Mouse (Mus musculus) intestine, embryonic 16.5 days (tissue): ENCODE results near the gene Olfr98. TPM values are rescaled to one million over a fixed set of nuclear protein-coding genes. Genes with fewer than 3 reads are reported as not detected.

Source experiments
- ATAC-seq: fragments of 200-750 bp; cut with Nextera tagmentation; 2 replicates; pipeline ENCODE4 v1.8.0; 2017; ENCODE audit warnings: moderate TSS enrichment, moderate library complexity
- H3K27ac ChIP-seq: fragments of 300-500 bp; sonication (generic); 2 replicates; pipeline ENCODE4 v1.5.1; 2014; ENCODE audit warnings: mild to moderate bottlenecking, low read length
- H3K27me3 ChIP-seq: fragments of 300-500 bp; sonication (generic); replicated peaks from 2 replicates; pipeline ENCODE4 v1.6.1; 2014; ENCODE audit warnings: low read length, control low read depth, mixed read lengths; ENCODE audit not compliant: control insufficient read depth, insufficient read depth
- H3K36me3 ChIP-seq: fragments of 300-500 bp; sonication (generic); 2 replicates; pipeline ENCODE4 v1.6.1; 2014; ENCODE audit warnings: low read length, control low read depth; ENCODE audit not compliant: control insufficient read depth, insufficient read depth
- H3K4me1 ChIP-seq: fragments of 300-500 bp; sonication (generic); 2 replicates; pipeline ENCODE4 v1.6.1; 2014; ENCODE audit warnings: low read length, control low read depth, mixed read lengths; ENCODE audit not compliant: control insufficient read depth, insufficient read depth
- H3K4me2 ChIP-seq: fragments of 300-500 bp; sonication (generic); 2 replicates; pipeline ENCODE4 v1.6.1; 2014; ENCODE audit warnings: low read depth, low read length, control low read depth
- H3K4me3 ChIP-seq: fragments of 300-500 bp; sonication (generic); 2 replicates; pipeline ENCODE4 v1.5.1; 2014; ENCODE audit warnings: mild to moderate bottlenecking, low read length
- H3K9ac ChIP-seq: fragments of 300-500 bp; sonication (generic); 2 replicates; pipeline ENCODE4 v1.6.1; 2014; ENCODE audit warnings: low read depth, low read length
- H3K9me3 ChIP-seq: fragments of 300-500 bp; sonication (generic); 2 replicates; pipeline ENCODE4 v1.6.1; 2016; ENCODE audit warnings: low read length, control low read depth; ENCODE audit not compliant: control insufficient read depth
- WGBS: fragments of 180-500 bp; shearing (Covaris S2); extraction: QIAGEN DNeasy Blood & Tissue Kit; methylation state at CpG from one replicate; pipeline ENCODE4 v1.1.7; 2014; 5-methylcytosine and 5-hydroxymethylcytosine counted together
- polyA plus RNA-seq: library from polyadenylated mRNA; unstranded; fragments of >200 nt; fragmentation: Nextera tagmentation; extraction: Ambion mirVana; gene quantifications from 2 replicates; pipeline ENCODE4 v1.2.1, GENCODE M21; 2015

Gene Olfr98
- polyA plus RNA-seq, 1 experiment from 2014 or later: not detected

DNA sequence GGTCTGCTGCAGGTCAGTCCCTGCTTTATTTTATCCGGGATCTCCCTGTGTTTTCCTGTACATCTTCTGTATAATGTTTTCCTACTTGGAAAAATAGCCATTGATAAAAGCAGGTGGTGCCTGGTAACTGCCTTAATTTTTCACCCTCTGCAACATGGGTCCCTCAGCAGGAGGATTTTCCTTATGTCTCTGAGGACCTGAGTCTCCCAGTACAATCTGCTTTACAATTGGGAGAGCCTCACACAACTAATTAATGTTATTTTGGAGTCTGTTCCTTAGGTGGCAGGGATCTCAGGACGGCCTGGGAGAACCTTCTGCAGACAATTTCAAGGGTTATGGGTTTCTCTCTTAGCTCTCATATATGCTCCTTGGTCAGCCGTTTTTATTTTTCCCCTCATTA, 50.5 kb downstream of the Olfr98 start, which contains the start of gene Olfr95:
TSS of gene Olfr95 (minus strand) at position 101 of the 400 bp plus-strand sequence.
- H3K9me3 ChIP-seq: 0 out of 2 replicates have a peak, but pooled peaks cover 2% of the 10 kb centered on the region
- H3K4me2 ChIP-seq: no peak within 1 kb of the TSS
- H3K4me3 ChIP-seq: no peak within 1 kb of the TSS
- no peak within 1 kb of the TSS for H3K9ac ChIP-seq
- no peak for ATAC-seq
- no peaks in the 10 kb centered on the region for H3K36me3 ChIP-seq
- peaks cover 12% of the 10 kb centered on the region; the same call in 1 of the 2 replicates for H3K27me3 ChIP-seq
- 72% methylated on average over 3 of the region's 3 CpGs for WGBS
- H3K27ac ChIP-seq: no peak within 1 kb of the TSS
- H3K4me1 ChIP-seq: no peaks in the 10 kb centered on the region

Other genes starting within 250 kb of the Olfr98 start
- gene Mog, start 240.4 kb downstream of the Olfr98 start, polyA plus RNA-seq: not detected in 2 replicates
- 5.4 and 6.2 TPM in 2 replicates for gene Gabbr1, start 217.8 kb downstream of the Olfr98 start, polyA plus RNA-seq
- not detected in 2 replicates for gene Olfr90, start 175.2 kb downstream of the Olfr98 start, polyA plus RNA-seq
- not detected in 2 replicates for gene Olfr91, start 165.5 kb downstream of the Olfr98 start, polyA plus RNA-seq
- not detected in 2 replicates for gene Olfr92, start 143.7 kb downstream of the Olfr98 start, polyA plus RNA-seq
- not detected in 2 replicates for gene Olfr93, start 102.3 kb downstream of the Olfr98 start, polyA plus RNA-seq
- not detected in 2 replicates for gene Ubd, start 69.9 kb downstream of the Olfr98 start, polyA plus RNA-seq
- not detected in 2 replicates for gene Olfr94, start 62.8 kb downstream of the Olfr98 start, polyA plus RNA-seq
- not detected in 2 replicates for gene Olfr95, start 50.6 kb downstream of the Olfr98 start, polyA plus RNA-seq
- not detected in 2 replicates for gene Olfr96, start 43.6 kb downstream of the Olfr98 start, polyA plus RNA-seq
- gene Olfr97, start 26.4 kb downstream of the Olfr98 start, polyA plus RNA-seq: not detected in 2 replicates
- gene H2-M3, start 6.5 kb upstream of the Olfr98 start, polyA plus RNA-seq: 5.1 and 5.2 TPM in 2 replicates
- 0.10 TPM in 1 of 2 replicates, not detected in the other for gene Olfr99, start 19.7 kb upstream of the Olfr98 start, polyA plus RNA-seq
- gene Olfr101, start 40.6 kb upstream of the Olfr98 start, polyA plus RNA-seq: not detected in 2 replicates
- gene Olfr102, start 53.3 kb upstream of the Olfr98 start, polyA plus RNA-seq: not detected in 2 replicates
- gene Olfr103, start 75.9 kb upstream of the Olfr98 start, polyA plus RNA-seq: not detected in 2 replicates
- not detected in 2 replicates for gene Olfr104-ps, start 95.8 kb upstream of the Olfr98 start, polyA plus RNA-seq
- gene Olfr105-ps, start 115.3 kb upstream of the Olfr98 start, polyA plus RNA-seq: not detected in 2 replicates
- not detected in 2 replicates for gene Olfr106-ps, start 126.6 kb upstream of the Olfr98 start, polyA plus RNA-seq
- gene Olfr107, start 135.5 kb upstream of the Olfr98 start, polyA plus RNA-seq: not detected in 2 replicates
- not detected in 2 replicates for gene Olfr108, start 181.7 kb upstream of the Olfr98 start, polyA plus RNA-seq
- not detected in 2 replicates for gene Olfr109, start 195.2 kb upstream of the Olfr98 start, polyA plus RNA-seq
- gene H2-M2, start 219.8 kb upstream of the Olfr98 start, polyA plus RNA-seq: 0.10 TPM in 1 of 2 replicates, not detected in the other
- gene Olfr110, start 228.7 kb upstream of the Olfr98 start, polyA plus RNA-seq: not detected in 2 replicates
- not detected in 2 replicates for gene Olfr111, start 244.3 kb upstream of the Olfr98 start, polyA plus RNA-seq